Mouse (Mus musculus) mouse embryonic stem cell (cell line): Measurements from ENCODE around the gene Eea1.

Experiments used
- in situ Hi-C, 2 experiments: fragments of 300-500 bp; cut with MboI; formaldehyde crosslinking; loops; 1 replicate in 1 of 2; 3 replicates in 1 of 2; pipeline ENCODE4 v1.14.3; 2019 to 2020; ENCODE audit warnings: low sequenced_read_pairs in 2 of 2, low pct_unique_long_range_greater_than_20kb in 1 of 2, mixed read lengths in 1 of 2; ENCODE audit not compliant: unreplicated experiment in 1 of 2

The Eea1 gene

DNA sequence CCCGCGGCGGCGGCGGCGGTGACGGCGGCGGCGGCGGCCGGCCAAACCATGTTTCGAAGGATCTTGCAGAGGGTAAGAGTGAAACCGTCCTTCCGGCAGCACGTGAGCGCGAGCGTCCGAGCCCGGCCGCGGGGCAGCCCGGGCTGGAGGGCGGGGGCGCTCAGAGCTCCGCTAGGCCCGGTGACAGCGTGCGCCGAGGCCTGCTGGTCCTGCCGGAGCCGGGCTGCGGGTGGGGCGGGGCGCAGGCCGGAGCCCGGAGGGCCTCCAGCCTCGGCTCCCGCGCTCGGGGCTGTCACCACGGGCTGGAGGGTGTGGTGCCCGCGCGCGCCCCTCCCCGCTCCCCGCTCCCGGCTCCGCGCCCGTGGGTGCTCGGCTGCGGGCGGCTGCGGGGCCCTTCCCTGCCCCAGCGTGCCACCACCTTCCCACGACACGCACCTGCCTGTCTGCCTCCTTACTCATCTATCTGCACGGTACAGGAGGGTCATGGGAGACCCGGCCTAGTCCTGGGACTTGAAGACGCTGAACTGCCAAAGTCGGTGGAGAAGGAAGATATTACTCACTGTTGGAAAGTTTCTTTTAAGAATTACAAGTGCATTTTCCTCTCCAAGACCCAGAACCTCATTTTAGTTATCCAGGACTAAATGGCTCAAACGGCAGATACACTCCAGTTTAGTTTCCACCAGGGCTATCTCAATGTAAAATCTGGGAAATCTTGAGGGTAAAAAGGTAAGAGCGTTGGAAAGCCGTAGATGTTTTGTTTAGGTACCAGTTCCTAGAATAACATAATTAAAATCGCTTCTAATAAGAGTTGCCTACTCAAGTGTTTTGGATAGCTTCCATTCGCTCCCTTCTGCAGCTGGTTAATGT lies 684 bp downstream of the Eea1 start:
- in situ Hi-C loops: no loop called here

DNA sequence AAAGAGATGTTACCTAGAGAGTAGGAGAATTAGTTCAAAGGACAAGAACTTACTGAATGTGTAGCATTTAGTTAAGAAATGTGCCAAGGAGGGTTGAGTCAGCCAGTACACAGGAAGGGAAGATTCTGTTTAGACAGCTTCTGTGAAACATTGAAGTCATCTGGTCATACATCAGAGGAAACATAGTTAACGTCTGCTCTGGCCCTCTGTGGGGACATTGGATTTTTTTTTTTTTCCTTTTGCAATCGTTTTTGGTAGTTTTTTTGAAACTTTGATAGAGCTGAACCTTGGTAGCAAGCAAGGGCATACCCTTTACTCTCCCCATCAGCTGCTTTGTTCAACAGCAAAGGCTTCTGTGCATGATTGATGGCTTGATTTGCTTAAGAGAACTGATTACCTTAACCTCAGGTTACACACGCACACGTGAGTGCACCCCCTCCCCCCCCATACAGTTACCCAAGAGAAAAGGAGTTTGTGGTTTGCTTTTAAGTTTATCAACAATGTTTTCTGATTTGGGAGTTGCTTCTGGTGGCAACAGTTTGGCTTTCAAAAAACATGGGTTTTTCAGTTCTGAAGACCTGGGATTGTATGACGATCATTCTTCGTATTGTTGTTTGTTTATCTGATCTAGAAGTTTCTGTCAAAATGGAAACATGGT lies 1.4 kb downstream of the Eea1 start:
- in situ Hi-C loops: no loop called here

DNA sequence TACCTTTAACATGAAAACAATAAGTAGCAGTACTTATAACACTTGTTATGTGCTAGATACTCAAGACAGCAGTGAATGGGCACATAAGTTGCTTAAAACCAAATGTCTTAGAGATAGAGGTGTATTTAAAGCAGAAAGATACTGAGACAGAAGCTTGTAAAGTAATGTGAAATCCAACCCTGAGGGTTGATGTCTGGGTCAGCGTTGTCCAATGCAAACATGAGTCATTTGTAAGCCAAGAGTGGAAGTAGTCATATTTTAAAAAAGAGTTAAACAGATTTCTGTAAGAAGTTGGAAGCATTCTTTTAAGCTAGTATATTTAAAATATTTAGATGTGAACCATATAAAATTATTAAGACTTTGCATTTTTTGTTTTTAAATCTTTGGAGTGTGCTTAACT lies 4.6 kb downstream of the Eea1 start:
- in situ Hi-C loops: no loop called here

DNA sequence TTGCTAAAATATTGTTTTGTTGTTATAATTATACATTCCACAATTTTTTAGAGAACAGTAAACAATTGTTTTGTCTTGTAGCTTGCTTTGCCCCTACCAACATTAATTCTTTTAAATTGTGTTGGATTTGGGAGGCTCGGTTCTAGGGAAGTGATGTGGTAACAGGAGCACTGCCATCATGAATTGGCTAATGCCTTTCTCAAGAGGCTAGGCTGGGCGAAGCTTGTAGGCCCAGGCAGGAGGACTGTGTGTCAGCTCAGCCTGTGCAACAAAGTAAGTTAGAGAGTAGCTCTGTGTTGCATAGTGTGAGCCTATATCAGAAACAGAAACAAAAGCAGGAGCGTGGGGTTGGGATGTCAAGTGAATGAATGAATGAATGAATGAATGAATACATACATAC lies 9.0 kb downstream of the Eea1 start:
- in situ Hi-C loops: no loop called here

DNA sequence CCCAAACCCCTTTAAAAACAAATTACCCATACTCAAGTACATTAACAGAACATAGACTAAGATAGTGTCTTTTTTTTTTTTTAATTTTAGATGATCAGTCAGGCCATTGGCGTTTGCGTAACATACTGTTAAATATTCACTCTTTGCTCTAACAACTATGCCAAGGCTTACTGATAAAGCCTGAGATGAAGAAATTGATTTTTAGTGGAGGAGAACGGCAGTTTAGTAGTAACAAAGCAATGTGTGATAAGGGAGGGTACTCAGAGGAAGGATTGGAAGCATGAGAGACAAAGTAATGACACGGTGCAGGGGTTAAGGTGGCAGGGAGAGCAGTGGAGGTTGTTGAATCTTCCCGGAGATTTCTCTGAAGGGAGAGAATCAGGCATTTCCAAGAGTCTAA lies 9.7 kb downstream of the Eea1 start:
- in situ Hi-C loops: no loop called here

DNA sequence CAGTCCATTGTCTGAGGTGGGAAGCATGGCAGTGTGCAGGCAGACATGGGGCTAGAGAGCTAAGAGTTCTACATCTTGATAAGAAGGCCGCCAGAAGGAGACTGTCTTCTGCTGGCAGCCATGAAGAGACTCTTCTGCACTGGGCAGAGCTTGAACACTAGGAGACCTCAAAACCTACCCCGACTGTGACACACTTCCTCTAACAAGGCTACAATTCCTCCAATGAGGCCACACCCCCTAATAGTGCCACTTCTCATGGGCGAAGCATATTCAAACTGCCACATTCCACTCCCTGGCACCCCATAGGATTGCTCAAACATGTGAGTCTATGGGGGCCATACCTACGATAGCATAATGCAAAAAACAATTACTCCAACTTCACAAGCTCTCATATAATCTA lies 10.3 kb downstream of the Eea1 start:
- in situ Hi-C loops: no loop called here

DNA sequence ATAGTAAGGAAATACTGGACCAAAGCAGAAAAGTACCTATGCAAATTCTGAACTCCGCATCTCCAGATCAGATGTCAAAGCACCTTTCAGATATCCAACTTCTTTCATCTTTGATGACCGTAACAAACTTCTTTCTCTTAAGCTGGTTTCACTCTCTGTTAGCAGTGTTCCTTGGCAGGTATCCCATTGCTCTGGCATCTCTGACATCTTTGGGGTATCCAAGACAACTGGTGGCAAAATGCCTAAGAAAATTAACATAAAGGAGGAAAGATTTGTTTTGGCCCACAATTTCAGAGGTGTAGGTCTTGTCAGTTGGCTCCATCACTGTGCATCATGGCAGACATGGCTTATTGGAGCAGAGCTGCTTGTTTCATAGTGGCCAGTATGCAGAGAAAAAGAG lies 10.9 kb downstream of the Eea1 start:
- in situ Hi-C loops: no loop called here

DNA sequence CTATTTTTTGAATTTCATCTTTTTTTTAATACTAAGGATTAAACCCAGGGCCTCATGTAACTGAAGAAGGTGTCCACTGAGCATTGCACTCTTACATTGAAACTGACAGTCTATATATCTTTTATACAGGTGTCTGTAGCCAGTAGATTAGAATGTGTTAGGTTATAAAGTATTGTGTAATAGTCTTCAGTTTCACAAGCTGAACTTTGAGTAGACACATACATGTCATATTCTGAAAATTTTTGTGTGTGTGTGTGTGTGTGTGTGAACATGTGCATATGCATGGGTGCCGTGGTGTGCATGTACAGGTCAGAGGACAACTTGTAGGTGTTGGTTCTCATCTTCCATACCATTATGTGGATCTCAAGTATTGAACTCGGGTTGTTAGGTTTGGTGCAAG lies 16.2 kb downstream of the Eea1 start:
- in situ Hi-C loops: no loop called here

DNA sequence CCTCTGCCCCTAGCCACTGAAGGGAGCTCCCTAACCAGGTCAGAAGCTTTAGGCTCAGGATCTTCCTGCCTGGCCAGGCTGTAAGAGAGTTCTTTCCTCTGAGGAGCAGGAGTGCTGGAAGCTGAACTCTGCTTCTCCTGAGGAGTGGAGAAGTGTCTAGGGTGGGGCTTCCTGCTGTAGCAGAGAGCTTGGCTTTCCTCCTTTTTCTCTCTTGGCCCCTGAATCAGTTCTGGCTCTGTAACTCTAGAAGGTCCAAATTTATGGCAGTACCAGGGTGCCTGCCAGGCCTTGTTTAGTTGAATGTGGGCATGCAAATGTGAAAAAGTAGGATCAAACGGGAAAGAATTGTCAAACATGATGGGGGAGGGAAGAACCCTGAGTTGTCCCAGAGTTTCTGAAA lies 17.1 kb downstream of the Eea1 start:
- in situ Hi-C loops: no loop called here

DNA sequence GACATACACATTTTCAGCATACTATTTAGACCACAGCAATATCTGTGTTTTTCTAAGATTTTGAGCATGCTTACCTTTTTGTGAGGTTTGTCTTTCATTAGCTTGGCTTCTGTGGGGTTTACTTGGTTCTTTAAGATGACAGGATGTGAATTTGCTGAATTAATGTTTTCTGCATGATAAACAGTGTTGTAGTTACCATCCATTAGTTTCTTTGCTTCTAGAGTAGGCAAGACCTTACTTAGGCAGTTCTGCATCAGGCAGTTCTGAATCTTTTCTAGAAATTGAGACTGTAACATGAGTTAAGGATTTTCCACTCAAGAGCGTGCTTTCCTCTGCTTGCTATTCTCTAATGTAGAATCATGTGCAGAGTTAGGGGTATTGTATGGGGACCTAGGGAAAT lies 24.2 kb downstream of the Eea1 start:
- in situ Hi-C loops: no loop called here

DNA sequence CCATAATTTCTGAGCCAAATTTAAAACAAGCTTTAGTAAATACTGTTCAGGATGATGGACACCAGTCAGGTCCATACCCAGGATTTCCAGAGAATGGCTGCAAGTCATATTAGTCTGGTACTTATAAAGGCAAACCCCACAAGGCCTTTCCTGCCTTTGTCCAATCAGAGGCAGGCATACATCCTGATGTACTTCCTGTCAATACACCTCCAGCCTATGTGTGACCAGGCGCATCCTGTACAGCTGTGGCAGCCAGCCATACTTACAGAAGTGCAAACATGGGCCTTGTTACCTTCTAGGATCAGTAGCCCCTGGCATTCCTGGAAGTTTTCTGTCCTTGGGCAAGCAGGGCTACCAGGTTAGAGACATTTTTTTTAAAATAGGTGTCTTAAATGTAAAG lies 29.2 kb downstream of the Eea1 start:
- in situ Hi-C loops: no loop called here

DNA sequence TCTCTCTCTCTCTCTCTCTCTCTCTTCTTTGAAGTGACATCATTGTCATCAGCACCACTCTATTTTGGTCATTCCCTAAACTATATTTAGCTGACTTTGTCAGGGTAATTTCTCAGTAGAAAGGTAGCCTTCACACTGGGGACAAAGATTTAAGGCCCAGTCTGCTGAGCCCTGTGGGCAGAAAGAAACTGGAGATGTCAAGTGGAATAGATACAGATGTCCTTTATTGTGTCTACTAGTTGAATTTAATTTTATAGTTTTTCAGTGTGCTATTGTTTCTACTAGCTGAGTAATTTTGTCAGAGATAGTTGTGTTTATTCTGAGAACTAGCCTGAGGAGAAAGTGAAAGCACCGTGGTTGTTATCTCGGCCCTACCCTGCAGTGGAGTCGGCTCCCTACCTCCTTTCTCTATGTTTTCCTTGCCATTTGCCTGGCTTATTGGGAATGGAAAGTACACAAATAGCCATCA lies 30.3 kb downstream of the Eea1 start:
- in situ Hi-C loops: no loop called here

DNA sequence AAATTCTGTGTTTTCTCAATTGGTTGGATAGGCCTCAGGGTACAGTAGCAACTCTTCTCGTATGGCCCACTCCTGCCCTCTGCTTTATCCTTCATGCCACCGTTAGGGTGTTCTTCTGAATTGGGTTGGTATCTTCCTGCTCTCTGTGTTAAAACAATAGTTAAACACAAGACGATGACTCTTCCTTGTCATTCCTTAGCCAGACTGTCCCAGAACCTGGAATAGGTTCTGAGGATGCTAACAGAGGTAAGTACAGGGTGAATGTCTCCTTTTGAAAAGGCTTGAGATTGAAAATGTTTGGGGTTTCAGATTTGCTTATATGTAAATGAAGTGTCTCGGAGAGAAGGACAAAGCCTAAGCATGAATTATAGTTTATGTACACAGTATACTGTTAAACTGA lies 30.9 kb downstream of the Eea1 start:
- in situ Hi-C loops: no loop called here

DNA sequence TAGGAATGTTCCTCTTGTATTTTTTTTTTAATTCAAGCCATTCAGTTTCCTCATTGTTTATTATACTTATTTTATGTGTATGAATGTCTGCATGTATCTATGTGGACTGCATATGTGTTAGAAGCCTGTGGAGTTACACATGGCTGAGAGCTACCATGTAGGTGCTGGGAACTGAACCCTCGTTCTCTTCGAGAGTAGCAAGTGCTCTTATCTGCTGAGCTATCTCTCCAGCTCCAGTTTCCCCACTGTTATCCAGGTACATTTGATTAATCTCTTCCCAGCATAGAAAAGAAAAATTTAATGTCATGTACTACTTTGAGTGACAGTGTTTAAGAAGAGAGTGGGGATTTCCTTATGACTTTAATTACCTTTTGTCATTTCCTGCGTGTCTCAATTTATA lies 31.5 kb downstream of the Eea1 start:
- in situ Hi-C loops: no loop called here

DNA sequence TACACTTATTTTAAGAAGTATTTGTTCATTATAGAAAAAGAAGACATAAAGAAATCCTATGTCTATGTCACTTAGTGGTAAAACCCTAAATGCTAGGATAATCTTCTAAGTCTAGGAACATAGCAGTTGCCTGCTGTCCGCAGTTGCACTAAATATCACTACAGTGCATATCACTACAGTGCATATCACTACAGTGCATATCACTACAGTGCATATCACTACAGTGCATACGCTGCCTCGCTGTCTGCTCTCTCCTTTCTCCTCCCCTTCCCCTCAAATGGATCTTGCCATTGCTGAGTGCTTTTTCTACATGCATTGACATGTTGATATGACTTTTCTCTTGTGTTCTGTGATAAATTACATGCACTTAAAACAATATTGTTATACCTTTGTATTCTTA lies 34.0 kb downstream of the Eea1 start:
- in situ Hi-C loops: no loop called here

DNA sequence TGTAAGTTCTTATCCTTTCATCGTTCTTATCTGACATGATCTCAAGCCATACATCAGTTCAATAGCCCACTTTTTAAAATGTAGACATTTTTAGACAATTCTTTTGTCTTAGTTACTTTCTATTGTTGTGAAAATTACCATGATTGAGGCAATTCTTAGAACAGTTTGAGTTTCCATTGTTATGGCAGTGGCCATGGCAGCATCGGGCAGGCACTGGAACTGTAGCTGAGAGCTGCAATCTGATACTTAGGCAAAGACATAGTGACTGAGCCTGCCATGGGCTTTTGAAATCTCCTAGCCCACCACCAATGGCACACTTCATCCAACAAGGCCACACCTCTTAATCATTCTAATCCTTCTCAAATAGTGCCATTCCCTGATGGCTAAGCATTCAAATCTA lies 36.3 kb downstream of the Eea1 start:
- in situ Hi-C loops: no loop called here

DNA sequence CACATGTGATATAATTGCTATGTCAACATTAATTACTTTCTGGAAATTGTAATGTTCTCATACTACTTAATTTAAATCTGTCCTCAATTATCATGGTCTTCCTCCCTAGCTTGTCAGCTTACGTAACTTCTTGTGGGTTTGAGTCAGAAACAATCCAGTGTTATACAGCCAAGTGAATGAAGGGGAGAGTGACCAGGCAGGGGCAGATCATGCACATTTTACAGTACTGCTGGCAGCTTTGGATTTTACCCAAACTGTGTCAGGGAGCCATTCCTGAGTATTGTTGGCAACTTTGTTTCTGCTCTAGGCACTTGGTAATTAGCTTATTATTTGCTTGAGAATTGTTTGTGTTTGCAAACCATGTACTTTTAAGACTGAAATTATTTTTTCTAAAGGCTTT lies 49.3 kb downstream of the Eea1 start:
- in situ Hi-C loops: no loop called here

DNA sequence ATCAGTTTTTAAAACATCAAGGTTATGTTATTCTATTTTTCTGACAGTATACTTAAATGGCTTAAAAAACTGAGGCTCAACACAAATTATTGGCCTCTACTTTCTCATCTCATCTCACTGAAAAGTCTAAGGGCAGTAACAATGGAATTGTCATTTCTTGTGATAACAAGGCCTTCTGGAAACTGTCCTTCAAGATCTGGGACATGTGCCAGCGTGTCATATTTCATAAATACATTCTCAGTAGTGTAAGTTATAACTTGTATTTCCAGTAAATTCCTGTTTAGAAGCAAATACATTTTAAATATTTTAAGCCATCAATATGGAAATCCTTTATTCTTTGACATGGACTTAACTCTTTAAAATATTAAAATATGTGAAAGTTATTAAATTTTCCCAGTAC lies 50.7 kb downstream of the Eea1 start:
- in situ Hi-C loops: no loop called here

DNA sequence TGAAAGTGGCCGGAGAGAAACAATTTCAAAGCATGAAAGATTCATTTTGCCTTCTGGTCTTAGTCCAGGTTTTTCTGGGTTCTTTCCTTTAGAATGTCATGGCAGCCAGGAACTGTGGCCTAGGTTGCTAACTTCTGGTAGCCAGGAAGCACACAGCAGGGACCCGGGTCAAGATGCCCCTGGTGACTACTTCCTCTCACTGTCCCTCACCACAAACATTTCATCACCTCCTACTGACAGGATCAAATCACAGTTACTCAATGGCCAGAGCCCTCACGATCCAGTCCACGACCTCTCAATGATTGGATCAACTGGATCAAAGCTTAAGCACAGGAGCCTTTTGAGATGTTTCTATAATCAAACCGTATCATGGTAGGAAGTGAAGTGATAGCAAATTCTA lies 60.5 kb downstream of the Eea1 start:
- in situ Hi-C loops: no loop called here

DNA sequence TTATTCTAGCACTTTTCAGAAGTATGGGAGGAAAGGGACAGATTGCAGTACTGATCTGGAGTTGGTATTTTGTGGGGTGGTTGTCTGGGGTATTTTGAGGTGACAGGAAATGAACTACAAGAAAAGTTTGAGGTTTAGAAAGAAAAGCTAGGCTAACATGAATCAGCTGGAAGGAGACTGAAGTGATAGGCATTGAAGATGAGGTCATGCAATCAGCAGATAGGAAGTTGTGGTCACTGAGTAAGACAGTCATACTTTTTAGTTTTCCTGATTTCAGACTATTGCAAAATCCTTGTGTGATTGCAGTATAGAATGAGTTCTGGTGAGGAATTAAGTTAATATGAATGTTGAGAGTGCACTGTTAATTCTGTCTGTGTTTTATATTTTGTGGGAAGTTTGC lies 75.3 kb downstream of the Eea1 start:
- in situ Hi-C loops: no loop called here
